Mouse (Mus musculus) heart, postnatal 0 days (tissue): ENCODE data around the gene Gm49345. TPM values are rescaled to one million over a fixed set of nuclear protein-coding genes. Genes with fewer than 3 reads are reported as not detected.

ENCODE experiments used
- ATAC-seq: fragments of 200-750 bp; cut with Nextera tagmentation; 2 replicates; pipeline ENCODE4 v1.8.0; 2017; ENCODE audit warnings: low read depth, moderate number of reproducible peaks, moderate library complexity; ENCODE audit not compliant: insufficient read depth
- DNase-seq: peaks from one replicate; pipeline ENCODE4 v3.0.0-alpha.2; 2016; ENCODE audit warnings: low spot score
- H3K27ac ChIP-seq: fragments of 300-500 bp; sonication (generic); 2 replicates; pipeline ENCODE4 v1.5.1; 2014; ENCODE audit warnings: low read depth, mild to moderate bottlenecking
- H3K27me3 ChIP-seq: fragments of 300-500 bp; sonication (generic); 2 replicates; pipeline ENCODE4 v1.6.1; 2014; ENCODE audit warnings: low read length, mixed read lengths; ENCODE audit not compliant: control insufficient read depth, insufficient read depth
- H3K36me3 ChIP-seq: fragments of 300-500 bp; sonication (generic); replicated peaks from 2 replicates; pipeline ENCODE4 v1.6.1; 2014; ENCODE audit warnings: low read length, mixed read lengths; ENCODE audit not compliant: control insufficient read depth, insufficient read depth
- H3K4me1 ChIP-seq: fragments of 300-500 bp; sonication (generic); 2 replicates; pipeline ENCODE4 v1.6.1; 2014; ENCODE audit warnings: antibody characterized with exemption; ENCODE audit not compliant: control insufficient read depth, insufficient read depth
- H3K4me2 ChIP-seq: fragments of 300-500 bp; sonication (generic); 2 replicates; pipeline ENCODE4 v1.6.1; 2014; ENCODE audit warnings: low read depth, mild to moderate bottlenecking, low read length, moderate library complexity
- H3K4me3 ChIP-seq: fragments of 300-500 bp; sonication (generic); 2 replicates; pipeline ENCODE4 v1.5.1; 2014; ENCODE audit warnings: low read depth, low read length
- H3K9ac ChIP-seq: fragments of 300-500 bp; sonication (generic); replicated peaks from 2 replicates; pipeline ENCODE4 v1.6.1; 2014; ENCODE audit warnings: low read depth, low read length, mixed read lengths
- H3K9me3 ChIP-seq: fragments of 300-500 bp; sonication (generic); replicated peaks from 2 replicates; pipeline ENCODE4 v1.6.1; 2016; ENCODE audit warnings: low read length; ENCODE audit not compliant: control insufficient read depth
- CTCF ChIP-seq: IDR thresholded peaks from 2 replicates; pipeline ENCODE4 v1.5.1; 2016; ENCODE audit warnings: antibody characterized with exemption, control low read depth, low read depth
- EP300 ChIP-seq: IDR thresholded peaks from 2 replicates; pipeline ENCODE4 v1.6.1; 2016; ENCODE audit warnings: antibody characterized with exemption, low read depth
- WGBS: fragments of 180-500 bp; shearing (Covaris S2); extraction: QIAGEN DNeasy Blood & Tissue Kit; methylation state at CpG from one replicate; pipeline ENCODE4 v1.1.7; 2014; 5-methylcytosine and 5-hydroxymethylcytosine counted together
- polyA plus RNA-seq: library from polyadenylated mRNA; unstranded; fragments of >200 nt; fragmentation: Nextera tagmentation; extraction: Ambion mirVana; gene quantifications from 2 replicates; pipeline ENCODE4 v1.2.1, GENCODE M21; 2015
- total RNA-seq: library from RNA; depleted of rRNA; stranded (reverse); fragments of >200 nt; gene quantifications from 2 replicates; pipeline ENCODE4 v1.2.3, GENCODE M21; 2014; ENCODE audit warnings: low replicate concordance

Gm49345 gene
- total and polyA plus RNA-seq, 2 experiments from 2014 or later, result 0.14 TPM; not detected in 1

- H3K27ac ChIP-seq, result no peak overlapping the region
- DNase-seq (no peak), ATAC-seq (no peak)
- TF ChIP-seq EP300 (no peak), CTCF (no peak)
- H3K9ac ChIP-seq, result no peak overlapping the region
- H3K9me3 ChIP-seq, result no peaks in the 10 kb centered on the region
- no peak overlapping the region for H3K4me2 ChIP-seq
- no peaks in the 10 kb centered on the region for H3K27me3 ChIP-seq
- H3K4me3 ChIP-seq, result no peak overlapping the region
- 52% methylated on average over 3 of the region's 3 CpGs for WGBS
- no peaks in the 10 kb centered on the region for H3K36me3 ChIP-seq
- H3K4me1 ChIP-seq, result no peaks in the 10 kb centered on the region
Measured at GRCm38 (mm10) chr13:67652496-67652895, 14.9 kb upstream of the Gm49345 start.

GRCm38 (mm10) chr13:67610108-67610507 lies 27.5 kb downstream of the Gm49345 start:
- no peak overlapping the region for H3K4me2 ChIP-seq
- 78% methylated on average over 4 of the region's 4 CpGs for WGBS

GRCm38 (mm10) chr13:67609066-67609876 lies 28.3 kb downstream of the Gm49345 start, which contains the start of gene Zfp729b:
Gene Zfp729b (minus strand): TSS chr13:67609707.
- ATAC-seq (peak; percentile 95), DNase-seq (peak; percentile 79)
- Histone ChIP-seq H3K4me2 (peak within 1 kb of the TSS; percentile 54), H3K27me3 (no peaks in the 10 kb centered on the region), H3K36me3 (no peaks in the 10 kb centered on the region), H3K4me1 (no peaks in the 10 kb centered on the region), H3K9me3 (no peaks in the 10 kb centered on the region), H3K9ac (peak within 1 kb of the TSS; percentile 71), H3K4me3 (peak within 1 kb of the TSS; percentile 82), H3K27ac (peak within 1 kb of the TSS; percentile 70)
- no peak for TF ChIP-seq EP300
- peak; percentile 54 for TF ChIP-seq CTCF
- 2% methylated on average over 20 of the region's 20 CpGs for WGBS

More at GRCm38 (mm10) chr13:67610108-67610507, 27.5 kb downstream of the Gm49345 start:
- Histone ChIP-seq H3K4me3 (no peak overlapping the region), H3K9ac (no peak overlapping the region), H3K9me3 (no peaks in the 10 kb centered on the region), H3K36me3 (no peaks in the 10 kb centered on the region), H3K27me3 (no peaks in the 10 kb centered on the region), H3K27ac (no peak overlapping the region), H3K4me1 (no peaks in the 10 kb centered on the region)
- TF ChIP-seq CTCF, result no peak
- no peak for TF ChIP-seq EP300
- DNase-seq, result no peak
- no peak for ATAC-seq

GRCm38 (mm10) chr13:67572591-67573189 lies 64.9 kb downstream of the Gm49345 start:
- H3K27ac ChIP-seq, result no peak overlapping the region
- WGBS, result 54% methylated on average over 5 of the region's 5 CpGs
- H3K9me3 ChIP-seq, result peaks cover 5% of the 10 kb centered on the region; the same call in 1 of the 2 replicates
- H3K36me3 ChIP-seq, result no peaks in the 10 kb centered on the region
- no peak overlapping the region for H3K4me3 ChIP-seq
- TF ChIP-seq CTCF (no peak), EP300 (no peak)
- no peak overlapping the region for H3K9ac ChIP-seq
- H3K27me3 ChIP-seq, result no peaks in the 10 kb centered on the region
- DNase-seq (no peak), ATAC-seq (no peak)
- H3K4me2 ChIP-seq, result no peak overlapping the region
- H3K4me1 ChIP-seq, result no peaks in the 10 kb centered on the region

- no peaks in the 10 kb centered on the region for H3K36me3 ChIP-seq
- no peak for DNase-seq
- ATAC-seq, result no peak
- H3K9ac ChIP-seq, result peak within 1 kb of the TSS; percentile 86
- H3K27me3 ChIP-seq, result no peaks in the 10 kb centered on the region
- H3K4me1 ChIP-seq, result peaks cover 10% of the 10 kb centered on the region
- WGBS, result 81% methylated on average over 4 of the region's 4 CpGs
- H3K27ac ChIP-seq, result peak within 1 kb of the TSS; percentile 88
- H3K4me2 ChIP-seq, result peak within 1 kb of the TSS; percentile 87
- no peak for TF ChIP-seq CTCF
- no peak for TF ChIP-seq EP300
- H3K4me3 ChIP-seq, result peak within 1 kb of the TSS; percentile 99
- H3K9me3 ChIP-seq, result no peaks in the 10 kb centered on the region
Measured at GRCm38 (mm10) chr13:67553730-67554129, 83.8 kb downstream of the Gm49345 start, which contains the start of gene Zfp748. Gene Zfp748 (minus strand): TSS chr13:67553830.
